Mouse (Mus musculus): ENCODE data around the gene Rpa1. TPM values are rescaled to one million over a fixed set of nuclear protein-coding genes. Genes with fewer than 3 reads are reported as not detected.
"Not testable (repeated sequence)": the region's sequence is repeated elsewhere in the genome, so short reads cannot be mapped to it uniquely, and the experiment has no call there.

Rpa1 gene
- total and polyA plus RNA-seq, 2 experiments from 2014 or later = 62.9 to 118 TPM

DNA sequence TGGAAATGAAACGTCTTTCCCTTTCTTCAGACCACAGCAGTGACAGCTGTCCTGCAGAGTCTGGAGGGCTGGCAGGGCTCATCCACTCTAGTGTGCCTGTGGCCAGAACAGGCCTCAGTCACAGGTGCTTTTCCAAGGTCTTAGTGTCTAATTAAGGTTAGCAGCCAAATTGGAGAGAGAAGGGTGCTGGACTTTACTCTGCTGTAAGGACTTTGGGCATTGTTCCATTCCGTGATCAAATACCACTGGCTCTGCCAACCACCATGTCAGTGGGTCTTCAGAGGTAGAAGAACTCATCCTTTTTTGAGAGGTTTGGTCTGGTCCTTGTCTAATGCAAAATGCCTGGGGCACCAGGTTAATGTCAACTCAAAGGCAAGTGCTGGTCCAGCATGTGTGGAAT lies 59.0 kb downstream of the Rpa1 start:
- Histone ChIP-seq H3K9ac (replicated peaks; ENCODE audit: low read depth, low read length) (no peak overlapping the region), H3K27ac (ENCODE audit: low read depth) (peak overlapping the region; percentile 72), H3K36me3 (replicated peaks; ENCODE audit: control insufficient read depth, insufficient read depth, low read length) (no peaks in the 10 kb centered on the region), H3K4me1 (ENCODE audit: control insufficient read depth, insufficient read depth) (peaks cover 35% of the 10 kb centered on the region; the same call in 1 of the 2 replicates), H3K4me2 (ENCODE audit: low read depth, low read length) (no peak overlapping the region), H3K4me3 (ENCODE audit: low read depth, low read length) (no peak overlapping the region), H3K9me3 (replicated peaks; ENCODE audit: control insufficient read depth, low read length) (no peaks in the 10 kb centered on the region), H3K27me3 (ENCODE audit: control insufficient read depth, insufficient read depth, low read length) (no peaks in the 10 kb centered on the region)
- DNase-seq (ENCODE audit: low spot score) = no peak
- WGBS = 40% methylated on average over 2 of the region's 2 CpGs
- ATAC-seq (ENCODE audit: insufficient read depth, low read depth) = no peak
- TF ChIP-seq CTCF (IDR thresholded peaks at IDR 0.05; ENCODE audit: low read depth) (no peak), EP300 (IDR thresholded peaks at IDR 0.05; ENCODE audit: low read depth) (no peak)

DNA sequence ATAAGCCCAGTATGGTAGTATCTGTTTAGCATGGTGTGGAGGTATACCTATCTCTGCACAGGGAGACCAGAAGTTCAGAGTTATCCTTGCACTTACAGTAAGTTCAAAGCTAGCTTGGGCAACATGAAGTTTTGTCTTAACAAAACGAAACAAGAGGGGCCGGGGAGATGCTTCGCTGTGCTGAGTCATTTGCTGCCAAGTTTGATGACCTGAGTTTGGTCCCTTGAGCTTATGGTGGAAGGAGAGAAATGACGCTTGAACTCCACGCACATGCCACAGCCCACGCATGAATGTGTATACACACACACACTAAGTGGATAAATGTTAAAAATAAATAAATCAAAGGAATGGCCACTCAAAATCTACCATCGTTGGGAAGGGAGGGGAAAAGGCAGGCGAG lies 59.6 kb downstream of the Rpa1 start:
- no peak for DNase-seq (ENCODE audit: low spot score)
- ATAC-seq (ENCODE audit: insufficient read depth, low read depth) = no peak
- no peaks in the 10 kb centered on the region for H3K27me3 ChIP-seq (ENCODE audit: control insufficient read depth, insufficient read depth, low read length)
- peaks cover 34% of the 10 kb centered on the region; the same call in 1 of the 2 replicates for H3K4me1 ChIP-seq (ENCODE audit: control insufficient read depth, insufficient read depth)
- 71% methylated on average over 8 of the region's 8 CpGs for WGBS
- no peak overlapping the region for H3K9ac ChIP-seq (replicated peaks; ENCODE audit: low read depth, low read length)
- H3K36me3 ChIP-seq (replicated peaks; ENCODE audit: control insufficient read depth, insufficient read depth, low read length) = no peaks in the 10 kb centered on the region
- no peak for TF ChIP-seq EP300 (IDR thresholded peaks at IDR 0.05; ENCODE audit: low read depth)
- no peak for TF ChIP-seq CTCF (IDR thresholded peaks at IDR 0.05; ENCODE audit: low read depth)
- no peak overlapping the region for H3K4me2 ChIP-seq (ENCODE audit: low read depth, low read length)
- H3K4me3 ChIP-seq (ENCODE audit: low read depth, low read length) = no peak overlapping the region
- H3K27ac ChIP-seq (ENCODE audit: low read depth) = peak overlapping the region; percentile 72
- no peaks in the 10 kb centered on the region for H3K9me3 ChIP-seq (replicated peaks; ENCODE audit: control insufficient read depth, low read length)

DNA sequence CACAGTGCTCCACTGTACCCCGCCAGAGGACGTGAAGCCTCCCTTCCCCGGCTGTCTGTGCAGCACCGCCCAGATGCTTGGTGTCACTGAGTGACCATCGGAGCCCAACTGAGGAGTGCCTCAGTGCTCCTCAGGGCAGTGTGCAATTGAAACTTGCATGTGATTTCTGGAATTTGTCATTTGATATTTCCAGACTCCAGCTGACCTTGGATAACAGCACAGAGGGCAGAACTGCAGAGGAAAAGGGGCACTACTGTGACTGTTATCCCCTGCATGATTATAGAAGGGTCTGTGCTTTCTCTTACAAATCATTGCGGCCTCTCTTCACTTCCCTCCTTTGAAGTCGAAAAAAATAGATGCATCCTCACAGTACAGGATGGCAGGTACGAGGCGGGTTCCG lies 60.2 kb downstream of the Rpa1 start:
- H3K4me3 ChIP-seq (ENCODE audit: low read depth, low read length) = no peak overlapping the region
- H3K36me3 ChIP-seq (replicated peaks; ENCODE audit: control insufficient read depth, insufficient read depth, low read length) = no peaks in the 10 kb centered on the region
- ATAC-seq (ENCODE audit: insufficient read depth, low read depth) (peak; percentile 69), DNase-seq (ENCODE audit: low spot score) (peak; percentile 69)
- peak overlapping the region; percentile 72 for H3K27ac ChIP-seq (ENCODE audit: low read depth)
- H3K9ac ChIP-seq (replicated peaks; ENCODE audit: low read depth, low read length) = no peak overlapping the region
- 33% methylated on average over 10 of the region's 10 CpGs for WGBS
- TF ChIP-seq CTCF (IDR thresholded peaks at IDR 0.05; ENCODE audit: low read depth) (no peak), EP300 (IDR thresholded peaks at IDR 0.05; ENCODE audit: low read depth) (no peak)
- no peak overlapping the region for H3K4me2 ChIP-seq (ENCODE audit: low read depth, low read length)
- no peaks in the 10 kb centered on the region for H3K27me3 ChIP-seq (ENCODE audit: control insufficient read depth, insufficient read depth, low read length)
- H3K4me1 ChIP-seq (ENCODE audit: control insufficient read depth, insufficient read depth) = peaks cover 29% of the 10 kb centered on the region; the same call in 1 of the 2 replicates
- no peaks in the 10 kb centered on the region for H3K9me3 ChIP-seq (replicated peaks; ENCODE audit: control insufficient read depth, low read length)

DNA sequence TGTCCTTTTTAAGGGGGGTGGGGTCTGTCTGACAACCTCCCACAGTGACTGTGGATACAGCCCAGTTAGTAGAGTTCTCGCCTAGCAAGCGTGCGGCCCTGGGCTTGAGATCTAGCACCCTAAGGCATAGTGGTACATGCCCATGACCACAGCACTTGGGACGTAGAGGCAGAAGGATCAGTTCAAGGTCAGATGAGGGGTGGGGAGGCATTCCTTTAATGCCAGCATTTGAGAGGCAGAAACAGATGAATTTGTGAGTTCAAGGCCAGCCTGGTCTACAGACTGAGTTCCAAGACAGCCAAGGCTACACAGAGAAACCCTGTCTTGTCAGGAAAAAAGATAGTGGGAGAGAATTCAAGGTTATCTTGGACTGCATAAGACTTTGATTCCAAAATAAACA lies 61.3 kb downstream of the Rpa1 start:
- peaks cover 25% of the 10 kb centered on the region; the same call in 1 of the 2 replicates for H3K4me1 ChIP-seq (ENCODE audit: control insufficient read depth, insufficient read depth)
- TF ChIP-seq CTCF (IDR thresholded peaks at IDR 0.05; ENCODE audit: low read depth) = no peak
- TF ChIP-seq EP300 (IDR thresholded peaks at IDR 0.05; ENCODE audit: low read depth) = no peak
- DNase-seq (ENCODE audit: low spot score) = no peak
- H3K4me2 ChIP-seq (ENCODE audit: low read depth, low read length) = no peak overlapping the region
- H3K9ac ChIP-seq (replicated peaks; ENCODE audit: low read depth, low read length) = no peak overlapping the region
- H3K27me3 ChIP-seq (ENCODE audit: control insufficient read depth, insufficient read depth, low read length) = no peaks in the 10 kb centered on the region
- no peaks in the 10 kb centered on the region for H3K9me3 ChIP-seq (replicated peaks; ENCODE audit: control insufficient read depth, low read length)
- no peak for ATAC-seq (ENCODE audit: insufficient read depth, low read depth)
- H3K36me3 ChIP-seq (replicated peaks; ENCODE audit: control insufficient read depth, insufficient read depth, low read length) = no peaks in the 10 kb centered on the region
- H3K27ac ChIP-seq (ENCODE audit: low read depth) = peak overlapping the region; percentile 64
- 87% methylated on average over 4 of the region's 4 CpGs for WGBS
- H3K4me3 ChIP-seq (ENCODE audit: low read depth, low read length) = no peak overlapping the region

DNA sequence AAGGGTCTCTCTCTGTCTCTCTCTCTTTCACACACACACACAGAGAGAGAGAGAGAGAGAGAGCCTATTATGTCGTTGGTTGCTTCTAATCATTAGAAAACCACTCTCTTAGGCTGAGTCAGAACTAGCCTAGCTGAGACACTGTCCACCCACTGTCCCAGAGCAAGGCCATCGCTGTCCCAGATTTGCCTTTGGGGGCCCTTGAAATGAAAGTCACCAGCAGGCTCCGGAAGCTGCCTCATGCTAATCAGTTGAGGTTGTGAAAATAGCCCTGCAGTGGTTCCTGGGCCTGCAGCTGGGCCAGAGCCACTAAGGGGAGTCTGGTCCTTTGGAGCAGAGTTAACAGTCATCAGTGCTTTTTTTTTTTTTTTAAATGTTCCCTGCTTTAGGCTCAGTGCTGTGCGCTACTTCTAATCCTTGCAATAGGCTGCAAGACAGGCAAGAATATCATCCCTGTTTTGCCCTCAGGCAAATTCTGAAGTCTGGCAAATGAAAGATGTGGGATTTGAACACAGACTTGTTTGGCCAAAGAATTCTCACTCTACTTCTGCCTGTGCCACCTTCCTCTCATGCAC lies 62.1 kb downstream of the Rpa1 start:
- Histone ChIP-seq H3K27me3 (ENCODE audit: control insufficient read depth, insufficient read depth, low read length) (no peaks in the 10 kb centered on the region), H3K27ac (ENCODE audit: low read depth) (peak overlapping the region; percentile 64), H3K9me3 (replicated peaks; ENCODE audit: control insufficient read depth, low read length) (no peaks in the 10 kb centered on the region), H3K4me2 (ENCODE audit: low read depth, low read length) (no peak overlapping the region), H3K36me3 (replicated peaks; ENCODE audit: control insufficient read depth, insufficient read depth, low read length) (no peaks in the 10 kb centered on the region), H3K9ac (replicated peaks; ENCODE audit: low read depth, low read length) (0 out of 2 replicates have a peak overlapping the region, but pooled peaks have one; percentile 11), H3K4me1 (ENCODE audit: control insufficient read depth, insufficient read depth) (0 out of 2 replicates have a peak, but pooled peaks cover 23% of the 10 kb centered on the region), H3K4me3 (ENCODE audit: low read depth, low read length) (no peak overlapping the region)
- 28% methylated on average over 4 of the region's 4 CpGs for WGBS
- DNase-seq (ENCODE audit: low spot score) = no peak
- no peak; the same call in 1 of the 2 replicates for TF ChIP-seq CTCF (IDR thresholded peaks at IDR 0.05; ENCODE audit: low read depth)
- TF ChIP-seq EP300 (IDR thresholded peaks at IDR 0.05; ENCODE audit: low read depth) = no peak
- ATAC-seq (ENCODE audit: insufficient read depth, low read depth) = peak; percentile 37

DNA sequence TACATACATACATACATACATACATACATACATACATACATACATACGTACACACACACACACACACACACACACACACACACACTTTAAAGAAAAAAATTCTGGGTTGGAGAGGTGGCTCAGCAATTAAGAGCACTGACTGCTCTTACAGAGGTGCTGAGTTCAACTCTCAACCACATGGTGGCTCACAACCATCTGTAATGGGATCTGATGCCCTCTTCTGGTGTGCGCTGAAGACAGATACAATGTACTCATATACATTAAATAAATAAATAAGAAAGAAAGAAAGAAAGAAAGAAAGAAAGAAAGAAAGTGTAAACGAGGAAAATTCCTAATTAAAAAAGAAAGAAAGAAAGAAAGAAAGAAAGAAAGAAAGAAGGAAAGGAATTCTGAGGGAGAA lies 64.3 kb downstream of the Rpa1 start:
- H3K36me3 ChIP-seq (replicated peaks; ENCODE audit: control insufficient read depth, insufficient read depth, low read length); ATAC-seq (ENCODE audit: insufficient read depth, low read depth); H3K4me3 ChIP-seq (ENCODE audit: low read depth, low read length); H3K27me3 ChIP-seq (ENCODE audit: control insufficient read depth, insufficient read depth, low read length); DNase-seq (ENCODE audit: low spot score); H3K4me2 ChIP-seq (ENCODE audit: low read depth, low read length); H3K9me3 ChIP-seq (replicated peaks; ENCODE audit: control insufficient read depth, low read length); H3K9ac ChIP-seq (replicated peaks; ENCODE audit: low read depth, low read length); H3K27ac ChIP-seq (ENCODE audit: low read depth): not testable (repeated sequence)
- 76% methylated on average over 3 of the region's 3 CpGs for WGBS
- peaks cover 38% of the 10 kb centered on the region for H3K4me1 ChIP-seq (ENCODE audit: control insufficient read depth, insufficient read depth)
